Mouse (Mus musculus) hematopoietic stem cell, adult 5-6 weeks (primary cell): ENCODE data around the gene Ncoa7. TPM values are rescaled to one million over a fixed set of nuclear protein-coding genes. Genes with fewer than 3 reads are reported as not detected.
A peak's percentile ranks its signal among the peaks of the same experiment; 100 is the strongest.

Experiments used
- ATAC-seq, 2 experiments: fragments of 125-278 bp in 1 of 2; replicated peaks in 1 of 2; 2 replicates each; pipeline ENCODE4 v1.8.0; 2016 to 2017; ENCODE audit warnings: inconsistent platforms in 2 of 2, mild to moderate bottlenecking in 2 of 2, moderate number of reproducible peaks in 2 of 2, low read depth in 1 of 2, moderate TSS enrichment in 1 of 2; ENCODE audit not compliant: low FRiP score in 2 of 2, poor library complexity in 2 of 2, severe bottlenecking in 2 of 2, insufficient read depth in 1 of 2, low TSS enrichment in 1 of 2
- total RNA-seq: library from RNA; stranded (forward); fragments of 172-1452, 232-1000 nt; gene quantifications from 2 replicates; pipeline ENCODE4 v1.2.3, GENCODE M21; 2017

Ncoa7 gene
- total RNA-seq = 48.2 and 67.9 TPM in 2 replicates

GRCm38 (mm10) chr10:30802681-30803586, at the start of gene Ncoa7:
Gene Ncoa7 (minus strand): TSS chr10:30803326.
- ATAC-seq = peak; percentile 71 to 85

DNA sequence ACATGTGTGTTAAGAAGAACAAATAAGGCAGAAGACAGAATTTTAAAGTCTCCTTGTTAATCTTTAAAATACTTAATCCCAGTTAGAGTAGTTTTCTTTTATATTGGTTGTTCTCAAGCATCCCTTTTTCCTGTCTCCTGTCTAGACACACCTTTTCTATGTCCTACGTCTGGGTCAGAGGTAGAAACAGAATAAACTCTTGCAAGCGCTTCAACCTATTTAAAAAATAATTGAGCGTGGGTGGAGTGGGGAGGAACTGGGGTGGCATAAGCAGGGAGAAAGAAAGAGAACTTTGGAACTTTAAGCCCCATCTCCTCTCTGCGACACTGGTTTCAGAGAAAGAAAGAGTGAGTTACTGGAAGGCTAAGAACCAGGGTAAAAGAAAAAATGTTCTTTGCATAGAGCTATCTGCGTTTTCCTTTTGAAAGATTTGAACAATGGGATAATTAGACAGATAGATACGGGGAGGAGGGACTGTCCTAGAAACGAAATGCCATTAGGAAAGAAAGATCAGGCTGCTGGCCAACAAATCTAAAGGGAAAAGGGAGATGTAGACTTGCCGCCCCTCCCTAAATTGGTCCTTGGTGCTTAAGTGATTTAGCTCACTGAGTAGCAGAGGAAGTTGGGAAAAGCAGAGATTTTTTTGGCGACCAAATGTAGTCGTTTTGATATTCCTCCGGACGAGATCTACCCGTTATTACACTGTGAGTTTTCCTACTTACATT, 42.1 kb upstream of the Ncoa7 start:
- no peak for ATAC-seq

GRCm38 (mm10) chr10:30844191-30845010, 41.3 kb upstream of the Ncoa7 start:
- no peak for ATAC-seq

- no peak for ATAC-seq
Measured at GRCm38 (mm10) chr10:30843438-30844190, 40.5 kb upstream of the Ncoa7 start.

- peak; percentile 92 to 93 for ATAC-seq
Measured at GRCm38 (mm10) chr10:30842643-30843437, 39.7 kb upstream of the Ncoa7 start, which contains the start of gene Hey2. Gene Hey2 (minus strand): TSS chr10:30842801.

DNA sequence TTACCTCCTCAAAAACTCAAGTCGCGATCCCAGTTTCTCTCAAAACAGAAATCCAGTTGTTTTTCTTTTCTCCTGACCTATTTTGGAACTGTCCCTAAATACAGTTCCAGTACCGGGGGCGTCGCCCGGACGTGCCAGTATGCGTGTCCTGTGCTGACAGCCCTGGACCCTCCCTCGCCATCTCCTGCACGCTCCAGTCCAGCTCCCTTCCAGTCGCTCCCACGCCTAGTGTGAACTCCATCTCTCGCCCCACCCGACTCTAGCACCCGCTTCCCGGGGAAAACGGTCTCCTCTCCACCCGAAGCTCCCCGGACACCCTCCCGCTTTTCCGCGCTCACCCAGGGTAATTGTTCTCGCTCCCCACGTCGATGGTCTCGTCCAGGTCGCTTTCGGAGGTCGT, 39.1 kb upstream of the Ncoa7 start:
- no peak; a peak in 1 of 4 replicates for ATAC-seq

DNA sequence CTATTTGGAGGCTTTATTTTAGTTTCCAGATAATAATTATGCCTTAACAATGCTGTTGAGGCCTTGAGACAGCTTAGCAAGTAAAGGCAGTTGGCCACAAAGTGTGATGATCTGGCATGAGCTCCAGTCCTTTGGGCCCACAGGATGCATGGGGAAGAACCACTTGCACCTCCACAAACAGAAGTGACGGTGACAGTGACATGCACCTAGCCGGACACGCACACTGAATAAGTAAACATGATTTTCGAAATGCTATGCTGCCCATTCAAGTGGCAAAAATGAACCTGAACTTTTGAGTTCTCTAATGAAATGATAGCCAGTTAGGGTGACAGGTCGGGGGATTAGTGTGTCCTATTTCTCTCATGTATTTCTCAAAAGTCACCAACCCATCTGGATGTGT, 37.7 kb upstream of the Ncoa7 start:
- ATAC-seq = no peak

- ATAC-seq = no peak
Measured at GRCm38 (mm10) chr10:30838188-30838587, 35.1 kb upstream of the Ncoa7 start.

- peak; percentile 53 to 67; a peak in 3 of 4 replicates for ATAC-seq
Measured at GRCm38 (mm10) chr10:30825049-30825448, 21.9 kb upstream of the Ncoa7 start.

DNA sequence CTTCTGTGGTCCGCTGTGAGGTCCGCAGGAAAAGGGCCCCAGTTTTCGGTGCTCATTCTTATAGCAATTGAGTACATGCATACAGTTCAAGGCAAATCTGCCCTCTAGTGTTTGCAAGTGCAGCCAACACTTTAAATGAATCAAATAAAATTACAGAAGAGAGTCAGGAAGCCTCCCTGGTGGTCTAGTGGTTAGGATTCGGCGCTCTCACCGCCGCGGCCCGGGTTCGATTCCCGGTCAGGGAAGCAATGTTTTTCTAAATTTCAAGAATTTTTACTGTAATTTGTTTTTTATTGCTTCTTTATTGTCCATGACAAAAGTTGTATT, 7.8 kb upstream of the Ncoa7 start:
- peak; percentile 98 for ATAC-seq

DNA sequence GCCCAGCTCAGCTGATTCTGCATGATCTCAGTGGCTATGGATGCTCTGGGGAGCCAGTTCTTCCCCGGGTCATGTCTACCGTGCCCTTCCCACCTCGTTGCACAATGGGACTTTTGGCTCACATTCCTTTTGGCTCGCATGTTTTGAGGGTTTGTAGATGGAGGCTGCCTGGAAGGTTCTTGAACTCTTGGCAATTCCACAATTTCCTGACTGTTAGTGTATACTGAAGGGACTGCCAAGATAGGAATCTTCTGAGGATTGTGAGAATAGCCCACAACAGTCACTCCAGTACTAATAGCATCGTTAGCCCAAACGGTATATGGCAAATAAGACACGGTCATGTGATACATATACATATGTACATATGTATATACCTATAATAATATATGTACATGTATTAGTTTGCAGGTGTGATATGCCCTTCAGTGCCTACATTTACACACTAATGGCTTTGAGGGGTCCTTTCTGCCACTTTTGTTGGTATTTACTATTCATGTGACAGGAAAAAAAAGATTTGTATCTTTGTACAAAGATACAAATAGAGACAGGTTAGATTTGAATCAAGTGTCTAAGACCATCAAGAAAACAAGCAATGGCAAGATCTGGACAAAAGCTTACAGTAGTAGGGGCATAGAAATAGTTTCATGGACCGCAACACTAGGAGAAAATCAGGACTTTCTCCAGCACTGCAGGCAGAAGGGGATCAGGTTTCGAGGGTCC, 7.3 kb upstream of the Ncoa7 start:
- 0 out of 4 replicates have a peak, but pooled peaks of 1 of the 2 experiments have one; percentile 17 for ATAC-seq

DNA sequence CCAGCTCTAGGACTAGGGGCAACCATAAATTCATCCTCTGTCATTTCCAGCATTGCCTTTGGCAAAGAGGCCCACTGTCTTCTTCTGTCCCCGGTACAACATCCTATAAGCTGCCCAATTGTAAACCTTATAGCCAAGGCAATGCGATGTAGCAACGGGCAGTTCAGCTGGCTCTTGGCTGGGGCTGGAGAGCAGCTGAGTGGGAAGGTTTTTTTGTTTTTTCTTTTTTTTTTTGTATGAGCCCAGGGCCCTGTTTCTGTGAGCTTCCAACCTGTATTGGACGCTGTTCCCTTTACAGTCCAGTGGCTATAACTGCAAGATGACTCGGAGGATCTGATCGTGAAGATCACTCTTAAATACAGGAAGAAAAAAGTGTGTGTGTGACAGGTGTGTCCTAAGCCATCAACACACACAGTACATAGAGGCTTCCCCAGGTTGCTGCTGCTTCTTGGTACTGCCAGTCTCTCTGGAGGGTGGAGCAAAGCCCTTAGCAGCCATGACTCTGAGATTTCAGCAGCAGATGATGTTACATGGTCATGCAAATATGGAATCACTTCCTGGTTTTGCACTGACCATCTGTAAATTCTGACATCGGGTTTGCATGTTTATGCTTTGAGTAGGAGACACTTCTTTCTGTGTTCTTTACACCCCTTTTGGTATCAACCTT, 594 bp upstream of the Ncoa7 start:
- peak; percentile 16 to 44; a peak in 3 of 4 replicates for ATAC-seq

GRCm38 (mm10) chr10:30802033-30802432, 1.1 kb downstream of the Ncoa7 start:
- no peak for ATAC-seq

- no peak for ATAC-seq
Measured at GRCm38 (mm10) chr10:30799713-30800450, 3.2 kb downstream of the Ncoa7 start.
